8 mouse cellular contexts compared by ENCODE assay signal in genomic region chr10:30842643-30843437, GRCm38 (mm10). TPM values are rescaled to one million over a fixed set of nuclear protein-coding genes. Genes with fewer than 3 reads are reported as not detected.
A peak's percentile ranks its signal among the peaks of the same experiment; 100 is the strongest.
DNase-seq lines count a peak whose midpoint lies in the region; ATAC-seq and TF ChIP-seq lines count a peak whose summit lies in the region.

Gene Hey2 (minus strand): TSS chr10:30842801.

- no peaks in the 10 kb centered on the region for H3K36me3 ChIP-seq in forebrain, embryonic 14.5 days (ENCODE audit: control insufficient read depth, insufficient read depth, low read length)
- no peaks in the 10 kb centered on the region for H3K36me3 ChIP-seq in liver, embryonic 16.5 days (ENCODE audit: control insufficient read depth, insufficient read depth)
- H3K36me3 ChIP-seq in neural tube, embryonic 12.5 days: no peaks in the 10 kb centered on the region
- no peaks in the 10 kb centered on the region for H3K36me3 ChIP-seq in stomach, postnatal 0 days (ENCODE audit: control insufficient read depth, insufficient read depth, low read length)

- peak within 1 kb of the TSS; percentile 56 for H3K4me3 ChIP-seq in forebrain, embryonic 14.5 days (ENCODE audit: low read depth, low read length)
- H3K4me3 ChIP-seq in liver, embryonic 16.5 days (ENCODE audit: low read depth, low read length): peak within 1 kb of the TSS; percentile 53
- H3K4me3 ChIP-seq in neural tube, embryonic 12.5 days: peak within 1 kb of the TSS; percentile 62
- H3K4me3 ChIP-seq in stomach, postnatal 0 days (ENCODE audit: low read depth, low read length): peak within 1 kb of the TSS; percentile 51

- no peaks in the 10 kb centered on the region for H3K9me3 ChIP-seq in forebrain, embryonic 14.5 days (replicated peaks; ENCODE audit: control insufficient read depth, low read length)
- no peaks in the 10 kb centered on the region for H3K9me3 ChIP-seq in liver, embryonic 16.5 days (replicated peaks; ENCODE audit: control insufficient read depth, low read length)
- H3K9me3 ChIP-seq in neural tube, embryonic 12.5 days: no peaks in the 10 kb centered on the region
- H3K9me3 ChIP-seq in stomach, postnatal 0 days (ENCODE audit: control insufficient read depth, low read length): no peaks in the 10 kb centered on the region

- intact Hi-C loops in heart, postnatal 10 days (cut with DNase I): loop anchor here (5.0 kb wide), 1 partner anchor 454 kb away; no protein-coding TSS in a partner anchor

- H3K4me1 ChIP-seq in forebrain, embryonic 14.5 days (ENCODE audit: control insufficient read depth, insufficient read depth, low read length): peaks cover 16% of the 10 kb centered on the region
- peaks cover 16% of the 10 kb centered on the region for H3K4me1 ChIP-seq in liver, embryonic 16.5 days (ENCODE audit: control insufficient read depth, low read depth, low read length)
- peaks cover 15% of the 10 kb centered on the region for H3K4me1 ChIP-seq in neural tube, embryonic 12.5 days
- no peaks in the 10 kb centered on the region for H3K4me1 ChIP-seq in stomach, postnatal 0 days (replicated peaks; ENCODE audit: control insufficient read depth, insufficient read depth)

- peak within 1 kb of the TSS; percentile 63 for H3K9ac ChIP-seq in forebrain, embryonic 14.5 days (ENCODE audit: low read length)
- H3K9ac ChIP-seq in liver, embryonic 16.5 days (ENCODE audit: low read depth, low read length): no peak within 1 kb of the TSS
- peak within 1 kb of the TSS; percentile 54 for H3K9ac ChIP-seq in neural tube, embryonic 12.5 days
- H3K9ac ChIP-seq in stomach, postnatal 0 days (ENCODE audit: low read length): peak within 1 kb of the TSS; percentile 8; the same call in 1 of the 2 replicates

- TF ChIP-seq EP300 in stomach, postnatal 0 days (optimal IDR thresholded peaks at IDR 0.05): no peak

- peak within 1 kb of the TSS; percentile 52; the same call in 1 of the 2 replicates for H3K27ac ChIP-seq in forebrain, embryonic 14.5 days (ENCODE audit: low read depth, low read length)
- no peak within 1 kb of the TSS for H3K27ac ChIP-seq in liver, embryonic 16.5 days (ENCODE audit: low read length)
- H3K27ac ChIP-seq in neural tube, embryonic 12.5 days: no peak within 1 kb of the TSS
- no peak within 1 kb of the TSS for H3K27ac ChIP-seq in stomach, postnatal 0 days (replicated peaks)

- under 1% methylated on average over 70 of the region's 70 CpGs for WGBS in forebrain, embryonic 14.5 days
- under 1% methylated on average over 70 of the region's 70 CpGs for whole genome bisulfite sequencing in large intestine, adult 2 months
- under 1% methylated on average over 57 of the region's 70 CpGs for WGBS in liver, embryonic 16.5 days (ENCODE audit: insufficient replicate concordance)
- under 1% methylated on average over 70 of the region's 70 CpGs for WGBS in neural tube, embryonic 12.5 days
- WGBS in stomach, postnatal 0 days: under 1% methylated on average over 63 of the region's 70 CpGs

- no peak for TF ChIP-seq CTCF in stomach, postnatal 0 days (IDR thresholded peaks at IDR 0.05; ENCODE audit: low read depth)

- peak; percentile 99 for ATAC-seq in forebrain, embryonic 14.5 days
- peak; percentile 100 for ATAC-seq in liver, embryonic 16.5 days (ENCODE audit: low read depth)
- ATAC-seq in neural tube, embryonic 12.5 days (ENCODE audit: low FRiP score, low read depth): peak; percentile 99
- ATAC-seq in stomach, postnatal 0 days (ENCODE audit: low FRiP score, low TSS enrichment): peak; percentile 100

- peaks cover 43% of the 10 kb centered on the region for H3K27me3 ChIP-seq in forebrain, embryonic 14.5 days (replicated peaks; ENCODE audit: control insufficient read depth, insufficient read depth, low read length)
- H3K27me3 ChIP-seq in liver, embryonic 16.5 days (ENCODE audit: control insufficient read depth, insufficient read depth, low read depth, low read length): peaks cover 66% of the 10 kb centered on the region
- peaks cover 28% of the 10 kb centered on the region for H3K27me3 ChIP-seq in neural tube, embryonic 12.5 days (replicated peaks)
- no peaks in the 10 kb centered on the region; the same call in 1 of the 2 replicates for H3K27me3 ChIP-seq in stomach, postnatal 0 days (ENCODE audit: control insufficient read depth, insufficient read depth, low read length)

- peak; percentile 96 for DNase-seq in ES-CJ7 (ENCODE audit: low read depth, low spot score)
- DNase-seq in cerebellum, adult 11-12 months: peak; percentile 98
- peak; percentile 98 for DNase-seq in forebrain, embryonic 14.5 days (ENCODE audit: low spot score)
- DNase-seq in heart, postnatal 10 days: peak; percentile 99
- peak; percentile 62 for DNase-seq in large intestine, adult 2 months (ENCODE audit: low read depth, low spot score)
- peak; percentile 99 for DNase-seq in stomach, postnatal 0 days (ENCODE audit: low spot score)

- peak within 1 kb of the TSS; percentile 80 for H3K4me2 ChIP-seq in forebrain, embryonic 14.5 days (ENCODE audit: low read length)
- H3K4me2 ChIP-seq in liver, embryonic 16.5 days (ENCODE audit: low read depth, low read length): peak within 1 kb of the TSS; percentile 73
- H3K4me2 ChIP-seq in neural tube, embryonic 12.5 days (replicated peaks): peak within 1 kb of the TSS; percentile 74
- peak within 1 kb of the TSS; percentile 79 for H3K4me2 ChIP-seq in stomach, postnatal 0 days (replicated peaks; ENCODE audit: low read depth)

RNA-seq across cellular contexts. Expression of gene Hey2, which starts in this region (rescaled TPM):
- 3.1 and 3.6 TPM in 2 replicates for polyA plus RNA-seq in forebrain, embryonic 14.5 days (2014; fragmentation: Nextera tagmentation; extraction: Ambion mirVana)
- total RNA-seq in heart, postnatal 10 days (2021): 1 to 10 TPM; 7.1 to 7.7 TPM
- polyA plus RNA-seq in large intestine, adult 2 months (2012; rRNA removed): 0.98 and 1.4 TPM in 2 replicates
- polyA plus RNA-seq in liver, embryonic 16.5 days (2015; fragmentation: Nextera tagmentation; extraction: Ambion mirVana): 0.31 and 0.34 TPM in 2 replicates
- polyA plus RNA-seq in neural tube, embryonic 12.5 days (2016; fragmentation: Nextera tagmentation; extraction: Ambion mirVana): 9.2 and 9.8 TPM in 2 replicates
- 1.7 and 1.8 TPM in 2 replicates for polyA plus RNA-seq in stomach, postnatal 0 days (2015; fragmentation: Nextera tagmentation; extraction: Ambion mirVana)

Comparison
In these comparisons a context has a peak if more than half of its experiments do, and no peak if none do; other contexts are left out.
1. Peak in ATAC-seq, H3K4me3 ChIP-seq and H3K4me2 ChIP-seq in liver, embryonic 16.5 days; RNA of the gene not detected or under 1 TPM.